Mouse (Mus musculus) urinary bladder, postnatal 14 days (tissue): ENCODE results near the gene Has1.

ENCODE experiments used
- DNase-seq: peaks from one replicate; pipeline ENCODE4 v3.0.0; 2021; ENCODE audit warnings: low spot score

Gene Has1

DNA sequence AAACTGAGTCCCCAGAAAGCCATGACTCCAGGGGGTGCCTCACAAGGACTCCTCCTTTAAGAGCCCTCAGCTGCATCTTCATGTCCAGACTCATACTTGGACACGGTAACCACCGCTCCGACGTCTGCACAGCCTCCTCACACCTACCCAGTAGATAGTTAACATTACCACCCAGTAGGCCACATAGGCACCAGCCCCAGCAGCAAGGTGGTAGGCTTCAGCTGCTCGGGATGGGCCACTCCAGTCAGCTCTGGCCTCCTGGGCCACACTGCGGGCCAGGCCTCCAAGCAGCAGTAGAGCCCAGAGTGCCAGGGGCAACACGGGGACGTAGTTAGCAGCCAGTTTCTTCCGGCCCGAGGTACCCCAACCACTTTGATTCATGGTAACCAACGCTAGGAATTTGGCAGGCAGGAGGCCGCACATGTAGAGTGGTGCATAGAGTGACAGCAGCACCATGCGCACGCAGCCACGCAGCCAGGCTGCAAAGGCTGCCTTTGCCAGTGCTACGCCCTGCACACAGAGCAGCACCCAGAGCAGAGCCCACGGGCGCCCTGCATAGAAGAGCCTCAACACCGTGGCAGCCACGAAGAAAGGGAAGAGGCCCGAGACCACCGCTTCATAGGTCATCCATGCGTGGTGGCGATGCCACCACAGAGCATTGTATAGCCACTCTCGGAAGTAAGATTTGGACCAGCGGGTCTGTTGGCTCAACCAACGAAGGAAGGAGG, 11.3 kb downstream of the Has1 start:
- DNase-seq, result no peak

- DNase-seq, result no peak
These were observed 14.2 kb downstream of the Has1 start for GRCm38 (mm10) chr17:17840796-17841195.

- no peak for DNase-seq
These were observed 15.7 kb downstream of the Has1 start for GRCm38 (mm10) chr17:17839276-17839675.

DNA sequence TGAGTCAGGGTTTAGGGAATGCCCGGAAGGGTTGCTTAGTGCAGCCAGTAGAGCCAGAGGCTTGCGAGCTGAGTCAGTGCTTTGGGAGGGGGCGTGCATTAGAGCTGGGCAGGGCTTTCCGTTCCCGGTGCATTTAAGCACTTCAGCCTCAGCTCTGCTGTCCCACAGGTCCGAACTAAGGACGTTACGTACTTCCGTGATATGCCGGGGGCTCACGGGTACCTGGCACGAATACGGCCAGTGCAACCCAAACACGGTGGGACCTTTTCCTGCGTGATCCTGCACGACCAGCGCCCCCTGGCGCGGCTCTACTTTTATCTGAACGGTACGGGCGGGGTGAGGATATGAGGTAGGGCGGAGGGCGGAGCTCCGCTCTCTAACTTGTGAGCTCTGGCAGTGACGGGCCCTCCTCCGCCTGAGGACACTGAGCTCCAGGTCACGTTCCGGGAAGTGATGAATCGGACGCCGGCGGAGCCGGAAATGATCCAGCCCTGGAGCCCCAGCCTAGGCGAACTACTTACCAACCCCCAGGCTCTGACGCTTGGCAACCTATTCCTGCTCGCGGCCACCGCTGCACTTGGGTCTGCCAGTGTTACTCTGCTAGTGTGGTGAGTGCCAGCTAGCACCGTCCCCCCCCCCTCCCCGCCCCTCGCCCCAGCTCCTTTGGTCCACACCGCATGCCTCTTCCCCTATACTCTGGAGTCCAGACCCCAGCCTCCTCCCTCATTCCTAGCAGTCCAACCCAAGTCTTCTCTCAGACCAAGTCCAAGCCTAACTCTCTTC, 16.9 kb downstream of the Has1 start:
- DNase-seq, result peak; percentile 97

DNA sequence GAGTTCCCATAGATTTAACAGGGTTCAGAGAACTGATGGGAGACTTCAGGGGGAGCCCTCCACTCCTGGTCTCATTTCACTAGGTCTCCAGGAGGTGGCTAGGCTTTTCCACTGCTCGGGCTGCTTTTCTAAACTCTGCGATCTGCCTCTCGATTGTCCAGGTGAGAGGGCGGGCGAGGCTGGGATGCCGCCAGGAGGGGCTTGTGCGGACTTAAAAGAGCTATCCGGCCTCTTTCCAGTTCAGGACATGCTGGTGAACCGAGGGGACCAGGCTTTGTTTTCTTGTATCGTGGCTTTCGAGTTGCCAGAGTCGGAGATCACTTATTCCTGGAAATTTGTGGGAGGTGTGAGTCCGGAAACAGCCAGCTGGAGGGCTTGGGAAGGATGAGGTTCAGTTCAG, 17.6 kb downstream of the Has1 start:
- DNase-seq, result no peak

DNA sequence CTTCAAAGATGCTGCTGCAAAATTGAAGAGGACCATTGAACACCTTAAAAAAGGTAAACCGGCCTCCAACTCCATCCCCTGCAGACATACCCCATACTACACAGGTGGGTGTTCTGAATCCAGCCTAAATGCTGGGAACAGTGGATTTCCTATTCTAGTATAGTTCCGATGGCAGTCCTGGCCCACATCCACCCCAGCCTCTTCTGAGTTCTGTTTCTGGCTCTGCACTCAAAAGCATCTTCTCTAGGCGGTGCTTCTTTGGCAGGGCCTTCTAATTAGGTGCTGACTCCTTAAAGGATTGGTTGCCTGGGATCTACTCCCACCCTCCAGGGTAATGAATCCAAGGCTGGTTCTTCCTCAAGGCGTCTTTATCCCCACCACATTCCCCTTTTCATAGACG, 18.9 kb downstream of the Has1 start:
- no peak for DNase-seq

DNA sequence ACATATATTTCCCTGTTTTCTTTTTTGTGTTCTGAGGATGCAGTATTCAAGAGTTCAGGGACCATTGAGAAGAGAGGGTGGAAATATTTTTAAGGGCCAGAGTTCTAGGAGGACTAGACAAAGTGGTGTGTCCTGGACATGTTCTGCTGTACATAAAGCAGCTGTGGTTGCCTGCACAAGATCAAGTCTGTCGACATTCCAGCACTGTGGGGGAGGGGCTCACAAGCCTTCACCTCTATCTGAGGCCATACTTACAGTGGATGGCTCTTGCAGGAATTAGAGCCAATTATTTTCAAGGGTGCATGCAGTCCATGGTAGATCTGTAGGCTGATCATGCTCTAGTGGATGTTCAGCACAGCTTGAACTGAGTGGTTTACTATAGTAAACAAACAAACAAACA, 20.1 kb downstream of the Has1 start:
- DNase-seq, result peak; percentile 84

- no peak for DNase-seq
These were observed 24.3 kb downstream of the Has1 start for GRCm38 (mm10) chr17:17830731-17831130.

DNA sequence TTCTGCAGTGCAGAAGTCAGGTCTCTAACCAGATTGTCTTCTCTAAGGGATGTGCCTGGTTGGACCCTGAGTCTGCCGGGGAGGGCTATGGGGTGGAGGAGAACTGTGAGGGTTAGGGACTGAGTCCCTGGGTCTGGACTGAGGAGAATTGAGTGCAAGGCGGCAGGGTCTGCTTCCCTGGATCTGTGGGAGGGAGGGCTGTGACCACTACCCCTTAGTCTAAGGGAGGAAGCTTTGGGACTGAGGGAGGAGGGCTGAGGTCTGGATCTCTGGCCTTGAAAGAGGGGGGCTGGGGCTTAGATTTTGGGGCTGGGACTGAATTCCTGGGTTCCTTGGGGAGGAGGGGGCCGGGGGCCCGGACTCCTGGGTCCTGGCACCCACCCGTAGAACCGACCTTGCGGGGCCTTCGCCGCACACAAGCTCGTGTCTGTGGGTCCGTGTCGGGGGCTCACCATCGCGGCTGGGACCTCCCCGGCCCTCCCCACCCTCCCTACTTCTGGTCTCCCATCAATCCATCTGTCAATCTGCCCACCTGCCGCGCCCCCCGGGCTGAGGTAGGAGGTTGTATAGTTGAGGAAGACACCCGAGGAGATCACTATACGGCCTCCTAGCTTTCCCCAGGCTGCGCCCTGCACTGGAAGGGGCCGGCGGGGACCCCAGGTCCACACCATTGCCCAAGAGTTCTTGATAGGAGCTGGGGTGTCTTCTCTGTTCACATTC, 25.0 kb downstream of the Has1 start:
- no peak for DNase-seq

- no peak for DNase-seq
These were observed 25.8 kb downstream of the Has1 start for GRCm38 (mm10) chr17:17829052-17829785.

DNA sequence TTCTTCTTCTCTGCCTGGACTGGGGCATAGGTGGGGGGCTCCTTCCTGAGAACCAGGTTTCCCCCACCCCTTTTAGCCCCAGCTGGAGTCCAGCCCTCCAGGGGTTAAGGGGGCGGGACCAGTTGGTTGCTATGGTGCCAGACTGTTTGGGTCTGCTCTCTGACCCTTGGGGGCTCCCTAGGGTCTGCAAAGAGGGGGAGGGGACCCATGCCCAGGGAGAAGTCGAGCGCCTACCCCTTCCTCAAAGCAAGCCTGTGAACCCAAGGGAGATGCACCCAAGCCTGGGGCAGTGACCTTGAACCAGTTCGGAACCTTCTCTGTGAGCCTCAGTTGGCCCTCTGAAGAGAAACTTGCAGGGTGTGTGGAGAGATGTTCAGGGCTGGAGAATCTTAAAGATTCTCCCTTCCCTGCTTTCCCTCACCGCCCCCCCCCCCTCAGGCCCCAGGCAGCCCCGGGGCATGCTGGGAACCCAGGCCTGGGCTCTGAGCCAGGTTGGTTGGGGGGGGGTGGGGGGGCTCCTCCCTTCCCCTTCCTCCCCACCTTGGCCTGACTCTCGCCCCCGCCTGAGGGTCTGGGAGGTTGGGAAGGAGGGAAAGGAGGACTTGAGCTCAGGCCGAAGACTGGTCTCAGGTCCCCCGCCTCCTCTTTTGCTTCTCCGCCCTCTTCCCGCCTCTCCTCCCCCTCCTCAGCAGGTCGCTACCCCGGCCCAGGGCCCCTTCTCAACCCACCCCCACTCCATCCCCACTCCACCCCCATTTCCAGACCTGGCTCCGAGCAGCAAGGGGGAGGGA, 26.6 kb downstream of the Has1 start:
- DNase-seq, result peak; percentile 48

DNA sequence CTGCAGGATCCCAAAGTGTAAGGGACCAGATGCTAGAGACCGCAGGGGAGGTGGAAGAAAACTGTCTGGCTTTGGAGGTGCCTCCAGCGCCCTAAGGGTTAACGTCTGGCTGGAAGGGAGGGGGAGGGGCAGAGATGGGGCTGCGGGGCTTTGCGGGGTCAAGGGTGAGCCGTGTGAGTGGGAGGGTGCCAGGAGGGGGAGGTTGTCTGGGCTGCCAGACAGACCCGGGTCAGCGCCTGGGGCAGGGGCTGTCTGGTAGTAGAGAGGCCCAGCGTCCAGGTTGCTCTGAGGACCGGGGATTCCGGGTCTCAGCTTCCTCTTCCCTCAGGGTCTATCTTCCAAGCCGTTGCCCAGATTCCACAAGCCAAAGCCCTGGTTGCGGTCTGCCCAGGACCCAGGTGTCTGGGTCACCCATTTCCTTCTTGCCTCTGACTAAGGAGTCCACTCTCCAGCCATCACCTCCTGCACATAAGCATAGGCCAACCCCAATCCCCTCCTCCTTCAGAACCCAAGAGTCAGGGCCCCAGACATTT, 27.3 kb downstream of the Has1 start:
- peak; percentile 63 for DNase-seq

- DNase-seq, result peak; percentile 95
These were observed 28.0 kb downstream of the Has1 start, which contains the start of gene Spaca6 for GRCm38 (mm10) chr17:17826751-17827657. Spaca6 (plus strand) TSS chr17:17827158.

GRCm38 (mm10) chr17:17825921-17826591, 28.9 kb downstream of the Has1 start:
- peak; percentile 47 for DNase-seq

DNA sequence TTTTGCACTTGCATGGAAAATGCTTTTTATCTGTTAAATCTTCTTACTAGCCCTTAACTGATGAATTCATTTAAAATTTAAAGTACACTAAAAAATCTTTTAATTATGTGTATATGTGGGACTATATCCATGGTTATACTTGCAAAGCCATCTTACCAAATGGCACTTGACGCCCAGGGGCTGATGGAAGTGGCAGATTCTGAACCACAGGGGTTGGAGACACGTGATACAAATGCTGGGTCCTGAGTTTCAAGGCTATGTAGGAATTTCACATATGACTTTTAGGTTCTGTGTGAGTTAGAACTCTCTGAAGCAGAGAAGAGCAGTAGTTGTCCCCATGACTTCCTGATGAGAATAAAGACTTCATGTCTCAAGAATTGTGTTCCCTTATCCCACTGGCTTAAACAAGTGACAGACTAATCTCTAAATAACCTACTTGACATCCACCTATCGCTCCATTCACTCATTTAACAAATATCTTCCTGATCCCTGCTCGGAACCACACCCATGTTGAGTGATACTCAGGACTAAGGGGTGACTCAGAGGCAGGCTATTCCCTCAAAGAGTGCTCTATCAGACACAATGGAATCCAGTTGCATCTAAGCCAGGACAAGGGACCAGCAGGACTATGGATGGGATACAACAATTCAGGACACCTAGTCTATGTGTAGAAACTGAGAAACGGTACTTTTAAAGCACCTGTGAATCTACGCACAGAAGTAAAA, 31.2 kb downstream of the Has1 start:
- no peak for DNase-seq

DNA sequence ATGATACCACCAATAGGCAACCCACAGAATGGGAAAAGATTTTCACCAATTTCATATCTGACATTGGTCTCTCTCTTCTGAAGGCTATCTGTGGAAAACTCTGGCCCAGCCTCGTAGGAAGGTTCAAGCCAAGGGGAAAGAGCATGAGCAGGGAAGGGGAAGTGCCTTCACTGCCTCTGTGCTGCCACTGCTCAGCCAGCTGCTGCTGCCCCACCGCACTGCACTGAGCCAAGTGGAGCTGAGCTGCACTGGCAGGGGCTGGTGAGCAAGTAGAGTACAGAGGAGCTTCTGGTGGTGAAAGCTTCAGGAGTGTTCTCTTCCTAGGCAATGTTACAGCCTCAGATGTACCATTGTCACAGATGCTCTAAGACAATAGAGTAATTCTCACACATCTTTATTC, 59.5 kb downstream of the Has1 start:
- DNase-seq, result no peak
